Mouse (Mus musculus): ENCODE data around the gene Foxn4.
A peak's percentile ranks its signal among the peaks of the same experiment; 100 is the strongest.

- TF ChIP-seq POLR2A (IDR thresholded peaks at IDR 0.05; ENCODE audit: borderline replicate concordance, extremely low read depth, insufficient read depth, insufficient read length, poor library complexity, severe bottlenecking) (no peak), CTCF (IDR thresholded peaks at IDR 0.05; ENCODE audit: borderline replicate concordance, extremely low read depth, insufficient read depth, insufficient read length) (peak; percentile 54; the same call in 1 of the 2 replicates)
Observed at GRCm38 (mm10) chr5:114296693-114297631, 23.4 kb upstream of the Foxn4 start.
